Mouse (Mus musculus) stomach, embryonic 14.5 days (tissue): Measurements from ENCODE around the gene Gm49345. TPM values are rescaled to one million over a fixed set of nuclear protein-coding genes. Genes with fewer than 3 reads are reported as not detected.
"Not testable (repeated sequence)": the region's sequence is repeated elsewhere in the genome, so short reads cannot be mapped to it uniquely, and the experiment has no call there.

Experiments
- ATAC-seq: fragments of 200-750 bp; cut with Nextera tagmentation; 2 replicates; pipeline ENCODE4 v1.8.0; 2017; ENCODE audit warnings: low read depth, moderate TSS enrichment; ENCODE audit not compliant: insufficient number of reproducible peaks, insufficient read depth, low FRiP score
- H3K27ac ChIP-seq: fragments of 300-500 bp; sonication (generic); 2 replicates; pipeline ENCODE4 v1.5.1; 2014; ENCODE audit warnings: mild to moderate bottlenecking, low read length, moderate library complexity, mixed read lengths
- H3K27me3 ChIP-seq: fragments of 300-500 bp; sonication (generic); 2 replicates; pipeline ENCODE4 v1.6.1; 2014; ENCODE audit warnings: low read length, control low read depth, mixed read lengths; ENCODE audit not compliant: control insufficient read depth, insufficient read depth
- H3K36me3 ChIP-seq: fragments of 300-500 bp; sonication (generic); 2 replicates; pipeline ENCODE4 v1.6.1; 2014; ENCODE audit warnings: mild to moderate bottlenecking, control low read depth, low read length, moderate library complexity, mixed read lengths; ENCODE audit not compliant: control insufficient read depth, insufficient read depth
- H3K4me1 ChIP-seq: fragments of 300-500 bp; sonication (generic); 2 replicates; pipeline ENCODE4 v1.6.1; 2014; ENCODE audit warnings: low read length, control low read depth, mixed read lengths; ENCODE audit not compliant: control insufficient read depth, insufficient read depth
- H3K4me2 ChIP-seq: fragments of 300-500 bp; sonication (generic); replicated peaks from 2 replicates; pipeline ENCODE4 v1.6.1; 2014; ENCODE audit warnings: low read depth, low read length, control low read depth
- H3K4me3 ChIP-seq: fragments of 300-500 bp; sonication (generic); 2 replicates; pipeline ENCODE4 v1.5.1; 2014; ENCODE audit warnings: low read depth, low read length, control low read depth
- H3K9ac ChIP-seq: fragments of 300-500 bp; sonication (generic); replicated peaks from 2 replicates; pipeline ENCODE4 v1.6.1; 2014; ENCODE audit warnings: low read depth, mild to moderate bottlenecking, control low read depth, low read length, moderate library complexity, mixed read lengths
- H3K9me3 ChIP-seq: fragments of 300-500 bp; sonication (generic); 2 replicates; pipeline ENCODE4 v1.6.1; 2016; ENCODE audit warnings: low read depth, low read length, control low read depth; ENCODE audit not compliant: control insufficient read depth
- WGBS: fragments of 180-500 bp; shearing (Covaris S2); extraction: QIAGEN DNeasy Blood & Tissue Kit; methylation state at CpG from one replicate; pipeline ENCODE4 v1.1.7; 2014; 5-methylcytosine and 5-hydroxymethylcytosine counted together
- polyA plus RNA-seq: library from polyadenylated mRNA; unstranded; fragments of >200 nt; fragmentation: Nextera tagmentation; extraction: Ambion mirVana; gene quantifications from 2 replicates; pipeline ENCODE4 v1.2.1, GENCODE M21; 2014

Gene Gm49345
- polyA plus RNA-seq, result not detected in 2 replicates

GRCm38 (mm10) chr13:67637294-67638007 is at the start of gene Gm49345, which contains the start of gene Zfp729a:
Gene Gm49345 (minus strand): TSS chr13:67637769.
Gene Zfp729a (minus strand): TSS chr13:67637791.
- no peaks in the 10 kb centered on the region for H3K36me3 ChIP-seq
- peak within 1 kb of the TSS; percentile 45 for H3K9ac ChIP-seq
- peak within 1 kb of the TSS; percentile 41 for H3K4me2 ChIP-seq
- ATAC-seq, result peak; percentile 98
- H3K27ac ChIP-seq, result peak within 1 kb of the TSS; percentile 59
- peak within 1 kb of the TSS; percentile 82 for H3K4me3 ChIP-seq
- H3K9me3 ChIP-seq, result no peaks in the 10 kb centered on the region
- under 1% methylated on average over 19 of the region's 19 CpGs for WGBS
- no peaks in the 10 kb centered on the region for H3K27me3 ChIP-seq
- no peaks in the 10 kb centered on the region for H3K4me1 ChIP-seq

GRCm38 (mm10) chr13:67686971-67687370 is 49.4 kb upstream of the Gm49345 start, which contains the start of gene Zfp738:
Gene Zfp738 (minus strand): TSS chr13:67687071.
- Histone ChIP-seq H3K4me1 (no peaks in the 10 kb centered on the region), H3K9ac (no peak within 1 kb of the TSS), H3K27ac (no peak within 1 kb of the TSS), H3K27me3 (no peaks in the 10 kb centered on the region), H3K36me3 (no peaks in the 10 kb centered on the region), H3K9me3 (no peaks in the 10 kb centered on the region), H3K4me3 (no peak within 1 kb of the TSS), H3K4me2 (no peak within 1 kb of the TSS)
- WGBS, result 81% methylated on average over 4 of the region's 4 CpGs
- ATAC-seq, result no peak

GRCm38 (mm10) chr13:67683841-67684240 is 46.3 kb upstream of the Gm49345 start:
- Histone ChIP-seq H3K4me3 (peak overlapping the region; percentile 67), H3K4me2 (peak overlapping the region; percentile 31; the same call in 1 of the 2 replicates), H3K9ac (peak overlapping the region; percentile 57; the same call in 1 of the 2 replicates)
- not testable (repeated sequence) for H3K27me3 ChIP-seq, H3K4me1 ChIP-seq, H3K36me3 ChIP-seq, H3K9me3 ChIP-seq, H3K27ac ChIP-seq, ATAC-seq
- 75% methylated on average over 2 of the region's 2 CpGs for WGBS

- WGBS, result 14% methylated on average over 16 of the region's 16 CpGs
- ATAC-seq, result peak; percentile 100
- not testable (repeated sequence) for H3K27ac ChIP-seq, H3K36me3 ChIP-seq, H3K4me1 ChIP-seq, H3K27me3 ChIP-seq, H3K9me3 ChIP-seq
- Histone ChIP-seq H3K9ac (peak overlapping the region; percentile 57), H3K4me3 (peak overlapping the region; percentile 67), H3K4me2 (peak overlapping the region; percentile 59)
Measured at GRCm38 (mm10) chr13:67682959-67683735, 45.6 kb upstream of the Gm49345 start.

GRCm38 (mm10) chr13:67674902-67675301 is 37.3 kb upstream of the Gm49345 start:
- no peaks in the 10 kb centered on the region for H3K27me3 ChIP-seq
- no peaks in the 10 kb centered on the region for H3K4me1 ChIP-seq
- ATAC-seq, result no peak
- H3K36me3 ChIP-seq, result no peaks in the 10 kb centered on the region; the same call in 1 of the 2 replicates
- H3K4me3 ChIP-seq, result no peak overlapping the region
- no peak overlapping the region for H3K9ac ChIP-seq
- no peaks in the 10 kb centered on the region for H3K9me3 ChIP-seq
- no peak overlapping the region for H3K4me2 ChIP-seq
- no peak overlapping the region for H3K27ac ChIP-seq
- whole genome bisulfite sequencing, result 95% methylated on average over 2 of the region's 2 CpGs

GRCm38 (mm10) chr13:67652496-67652895 is 14.9 kb upstream of the Gm49345 start:
- WGBS, result 49% methylated on average over 3 of the region's 3 CpGs
- H3K27ac ChIP-seq, result no peak overlapping the region
- no peaks in the 10 kb centered on the region for H3K36me3 ChIP-seq
- no peaks in the 10 kb centered on the region for H3K9me3 ChIP-seq
- no peaks in the 10 kb centered on the region for H3K4me1 ChIP-seq
- no peak overlapping the region for H3K9ac ChIP-seq
- no peak overlapping the region for H3K4me3 ChIP-seq
- H3K27me3 ChIP-seq, result no peaks in the 10 kb centered on the region
- ATAC-seq, result no peak
- H3K4me2 ChIP-seq, result no peak overlapping the region

- Histone ChIP-seq H3K36me3 (no peaks in the 10 kb centered on the region), H3K4me3 (no peak overlapping the region; the same call in 1 of the 2 replicates), H3K4me1 (0 out of 2 replicates have a peak, but pooled peaks cover 6% of the 10 kb centered on the region), H3K9me3 (no peaks in the 10 kb centered on the region), H3K27me3 (no peaks in the 10 kb centered on the region), H3K4me2 (no peak overlapping the region), H3K9ac (no peak overlapping the region), H3K27ac (no peak overlapping the region)
- 85% methylated on average over 4 of the region's 4 CpGs for WGBS
- no peak for ATAC-seq
Measured at GRCm38 (mm10) chr13:67610108-67610507, 27.5 kb downstream of the Gm49345 start.

- peak; percentile 97 for ATAC-seq
- H3K36me3 ChIP-seq, result no peaks in the 10 kb centered on the region
- H3K27me3 ChIP-seq, result no peaks in the 10 kb centered on the region
- WGBS, result 2% methylated on average over 20 of the region's 20 CpGs
- H3K4me3 ChIP-seq, result peak within 1 kb of the TSS; percentile 71
- 0 out of 2 replicates have a peak, but pooled peaks cover 6% of the 10 kb centered on the region for H3K4me1 ChIP-seq
- no peaks in the 10 kb centered on the region for H3K9me3 ChIP-seq
- peak within 1 kb of the TSS; percentile 52 for H3K9ac ChIP-seq
- peak within 1 kb of the TSS; percentile 71; the same call in 1 of the 2 replicates for H3K27ac ChIP-seq
- peak within 1 kb of the TSS; percentile 57 for H3K4me2 ChIP-seq
Measured at GRCm38 (mm10) chr13:67609066-67609876, 28.3 kb downstream of the Gm49345 start, which contains the start of gene Zfp729b. Gene Zfp729b (minus strand): TSS chr13:67609707.
